ENCODE assay signal across 25 mouse cellular contexts in genomic region chr9:107112791-107113190, GRCm38 (mm10).
DNase-seq lines count a peak whose midpoint lies in the region; ATAC-seq lines count a peak whose summit lies in the region.
"Had no signal": no experiment of that assay in that cellular context is flagged by ENCODE, and none has a peak within 500 bp of the region (broad histone marks: within the 10 kb centered on the region; RNA-seq: fewer than 3 reads in every experiment).

No protein-coding gene starts in this region.

- H3K27ac ChIP-seq in midbrain, embryonic 13.5 days: no peak overlapping the region
- H3K27ac ChIP-seq in midbrain, embryonic 15.5 days: no peak overlapping the region
- H3K27ac ChIP-seq: embryonic facial prominence, embryonic 15.5 days; heart, adult 2 months; hindbrain, embryonic 12.5 days; left cerebral cortex, adult 2 months; liver, embryonic 13.5 days; midbrain, embryonic 12.5 days; neural tube, embryonic 13.5 days had no signal

- H3K4me1 ChIP-seq in midbrain, embryonic 13.5 days (replicated peaks): no peaks in the 10 kb centered on the region
- H3K4me1 ChIP-seq in midbrain, embryonic 15.5 days: no peaks in the 10 kb centered on the region
- H3K4me1 ChIP-seq: embryonic facial prominence, embryonic 15.5 days; hindbrain, embryonic 12.5 days; liver, embryonic 13.5 days; midbrain, embryonic 12.5 days; neural tube, embryonic 13.5 days had no signal

- no peaks in the 10 kb centered on the region for H3K9me3 ChIP-seq in midbrain, embryonic 13.5 days
- H3K9me3 ChIP-seq in midbrain, embryonic 15.5 days: no peaks in the 10 kb centered on the region
- H3K9me3 ChIP-seq: embryonic facial prominence, embryonic 15.5 days; hindbrain, embryonic 12.5 days; liver, embryonic 13.5 days; midbrain, embryonic 12.5 days; neural tube, embryonic 13.5 days had no signal

- 0 out of 2 replicates have a peak overlapping the region, but pooled peaks have one; percentile 14 for H3K9ac ChIP-seq in midbrain, embryonic 13.5 days (replicated peaks)
- H3K9ac ChIP-seq in midbrain, embryonic 15.5 days: no peak overlapping the region
- H3K9ac ChIP-seq: embryonic facial prominence, embryonic 15.5 days; hindbrain, embryonic 12.5 days; liver, embryonic 13.5 days; midbrain, embryonic 12.5 days; neural tube, embryonic 13.5 days had no signal

- H3K27me3 ChIP-seq in midbrain, embryonic 13.5 days: no peaks in the 10 kb centered on the region
- no peaks in the 10 kb centered on the region for H3K27me3 ChIP-seq in midbrain, embryonic 15.5 days (replicated peaks)
- H3K27me3 ChIP-seq: embryonic facial prominence, embryonic 15.5 days; hindbrain, embryonic 12.5 days; liver, embryonic 13.5 days; midbrain, embryonic 12.5 days; neural tube, embryonic 13.5 days had no signal

- no peak overlapping the region for H3K4me3 ChIP-seq in midbrain, embryonic 13.5 days (replicated peaks)
- H3K4me3 ChIP-seq in midbrain, embryonic 15.5 days: no peak overlapping the region
- H3K4me3 ChIP-seq: embryonic facial prominence, embryonic 15.5 days; heart, adult 2 months; hindbrain, embryonic 12.5 days; left cerebral cortex, adult 2 months; liver, embryonic 13.5 days; midbrain, embryonic 12.5 days; myocyte; neural tube, embryonic 13.5 days had no signal

- peak; percentile 65 for DNase-seq in brain, adult 2 months (ENCODE audit: low read depth, low spot score)
- DNase-seq in cerebellum, adult 18-20 months: peak; percentile 59 to 65
- peak; percentile 38 to 70 for DNase-seq in cerebellum, postnatal 14 days
- no peak for DNase-seq in c-Kit-positive CD71-positive TER-119-positive erythroid progenitor cells, embryonic 14.5 days (ENCODE audit: low spot score)
- no peak for DNase-seq in heart, adult 9 months (ENCODE audit: low spot score in 2 of 2)
- DNase-seq in frontal cortex, postnatal 10 days (ENCODE audit: low spot score in 2 of 2): no peak
- DNase-seq: gastrocnemius, postnatal 25 days; heart, adult 2 months; kidney, adult 11 months; layer of hippocampus, adult 9-11 months; liver, embryonic 13.5 days; lung, adult 2 months; lung, postnatal 14 days; right cerebral cortex, postnatal 25 days; spleen, adult 18-20 months; thymus, postnatal 14 days had no signal

- ATAC-seq in midbrain, embryonic 13.5 days: no peak
- ATAC-seq in midbrain, embryonic 15.5 days (replicated peaks): no peak
- ATAC-seq: forebrain, embryonic 16.5 days had no signal

- 75% methylated on average over 3 of the region's 3 CpGs for WGBS in midbrain, embryonic 13.5 days
- WGBS in midbrain, embryonic 15.5 days: 61% methylated on average over 3 of the region's 3 CpGs

- H3K4me2 ChIP-seq in midbrain, embryonic 13.5 days (replicated peaks): no peak overlapping the region
- no peak overlapping the region for H3K4me2 ChIP-seq in midbrain, embryonic 15.5 days
- H3K4me2 ChIP-seq: embryonic facial prominence, embryonic 15.5 days; hindbrain, embryonic 12.5 days; liver, embryonic 13.5 days; midbrain, embryonic 12.5 days; neural tube, embryonic 13.5 days had no signal

- no peaks in the 10 kb centered on the region for H3K36me3 ChIP-seq in midbrain, embryonic 13.5 days
- H3K36me3 ChIP-seq in midbrain, embryonic 15.5 days (replicated peaks): no peaks in the 10 kb centered on the region
- H3K36me3 ChIP-seq: embryonic facial prominence, embryonic 15.5 days; hindbrain, embryonic 12.5 days; liver, embryonic 13.5 days; midbrain, embryonic 12.5 days; neural tube, embryonic 13.5 days had no signal

Comparison
In these comparisons a context has a peak if more than half of its experiments do, and no peak if none do; other contexts are left out.
1. DNase-seq: peak in brain, adult 2 months (single experiment), cerebellum, adult 18-20 months (2 of 2) and cerebellum, postnatal 14 days (2 of 2); none in c-Kit-positive CD71-positive TER-119-positive erythroid progenitor cells, embryonic 14.5 days (single experiment), heart, adult 9 months (0 of 2) and frontal cortex, postnatal 10 days (0 of 2).